Mouse (Mus musculus) 3T3-L1 (cell line): Measurements from ENCODE around the gene Rnf168.
"Not testable (repeated sequence)": the region's sequence is repeated elsewhere in the genome, so short reads cannot be mapped to it uniquely, and the experiment has no call there.

Experiments used
- DNase-seq: peaks from one replicate; pipeline ENCODE4 v3.0.0-alpha.2; 2015; ENCODE audit warnings: low read depth, low spot score

The Rnf168 gene

GRCm38 (mm10) chr16:32277308-32278256 lies at the start of gene Rnf168:
Gene Rnf168, plus strand, starts transcription at chr16:32277459.
- DNase-seq: peak; percentile 94

GRCm38 (mm10) chr16:32232050-32232449 lies 45.2 kb upstream of the Rnf168 start:
- DNase-seq: peak; percentile 43

DNA sequence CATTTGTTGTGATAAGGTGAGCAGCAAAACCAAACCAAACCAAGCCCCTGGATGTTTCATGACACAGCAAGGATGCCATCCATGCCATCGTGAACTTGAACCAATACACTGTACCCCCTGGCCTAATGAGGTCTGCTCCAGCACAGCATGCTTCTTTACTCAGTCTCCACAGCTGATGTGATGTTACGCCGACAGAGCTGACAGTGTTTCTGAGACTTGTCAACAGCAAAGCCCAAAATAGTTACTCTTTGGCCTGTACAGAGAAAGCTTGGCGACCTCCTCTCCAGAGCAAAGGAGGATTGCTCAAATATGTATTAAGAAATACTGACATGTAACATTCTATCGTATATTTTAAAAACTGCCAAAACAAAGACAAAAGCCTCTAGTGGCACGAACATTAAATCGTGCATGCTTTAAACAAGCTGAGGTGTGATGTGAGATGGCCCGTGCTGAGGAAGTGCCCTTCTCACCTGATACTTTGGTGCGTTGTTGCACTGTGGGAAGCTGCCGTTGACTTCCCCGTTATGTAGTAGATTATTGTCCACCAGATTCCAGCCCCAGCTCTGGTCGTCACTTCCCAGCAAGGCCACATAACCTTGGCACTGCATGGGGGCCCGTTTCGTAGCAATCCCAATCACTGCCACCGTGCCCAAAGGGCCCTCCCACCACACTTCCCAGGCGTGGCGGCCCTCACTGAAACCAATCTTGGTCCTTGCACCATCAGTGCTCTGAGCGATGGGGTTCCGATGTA lies 39.2 kb upstream of the Rnf168 start:
- DNase-seq: no peak

DNA sequence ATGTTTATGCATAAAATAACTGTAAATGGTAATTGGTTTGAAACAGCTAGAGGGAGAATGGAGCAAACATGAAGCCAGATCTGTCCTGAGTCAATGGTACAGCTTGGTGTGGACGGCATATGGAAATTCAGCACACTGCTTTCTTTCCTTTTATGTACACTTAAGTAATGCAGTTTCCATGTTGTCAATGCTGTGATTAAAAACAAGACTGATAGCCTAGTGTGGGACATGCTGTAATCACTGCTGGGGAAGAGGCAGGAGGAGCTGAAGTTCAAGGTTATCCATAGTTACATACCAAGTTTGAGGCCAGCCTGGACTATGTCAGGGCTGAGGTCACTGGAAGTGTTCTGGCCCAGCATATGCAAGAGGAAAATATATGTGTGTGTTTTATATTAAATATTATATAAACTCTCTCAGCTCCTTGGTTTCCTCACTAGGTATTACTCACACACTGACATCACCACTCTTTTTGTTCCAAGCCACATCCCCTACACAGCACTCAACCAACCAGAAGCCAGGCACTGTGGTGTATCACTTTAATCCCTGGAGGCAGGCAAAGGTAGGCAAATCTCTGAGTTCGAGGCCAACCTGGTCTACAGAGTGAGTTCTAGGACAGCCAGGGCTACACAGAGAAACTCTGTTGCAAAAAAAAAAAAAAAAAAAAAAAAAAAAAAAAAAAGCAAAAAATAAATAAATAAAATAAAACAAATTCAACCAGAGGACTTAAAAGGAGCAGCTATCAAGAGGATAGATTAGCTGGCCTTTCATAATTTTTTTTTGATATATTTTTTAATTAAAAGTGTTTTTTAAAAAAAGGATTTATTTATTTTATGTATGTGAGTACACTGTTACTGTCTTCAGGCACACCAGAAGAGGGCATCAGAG lies 37.6 kb upstream of the Rnf168 start:
- DNase-seq: peak; percentile 76

- DNase-seq: no peak
Observed at GRCm38 (mm10) chr16:32243901-32244300, 33.4 kb upstream of the Rnf168 start.

- peak; percentile 60 for DNase-seq
Observed at GRCm38 (mm10) chr16:32246351-32246791, 30.9 kb upstream of the Rnf168 start.

GRCm38 (mm10) chr16:32246952-32247370 lies 30.3 kb upstream of the Rnf168 start, which contains the start of the genes Fbxo45 and Wdr53:
Gene Fbxo45, minus strand, starts transcription at chr16:32247158.
Gene Wdr53, plus strand, starts transcription at chr16:32247227.
- DNase-seq: peak; percentile 97

DNA sequence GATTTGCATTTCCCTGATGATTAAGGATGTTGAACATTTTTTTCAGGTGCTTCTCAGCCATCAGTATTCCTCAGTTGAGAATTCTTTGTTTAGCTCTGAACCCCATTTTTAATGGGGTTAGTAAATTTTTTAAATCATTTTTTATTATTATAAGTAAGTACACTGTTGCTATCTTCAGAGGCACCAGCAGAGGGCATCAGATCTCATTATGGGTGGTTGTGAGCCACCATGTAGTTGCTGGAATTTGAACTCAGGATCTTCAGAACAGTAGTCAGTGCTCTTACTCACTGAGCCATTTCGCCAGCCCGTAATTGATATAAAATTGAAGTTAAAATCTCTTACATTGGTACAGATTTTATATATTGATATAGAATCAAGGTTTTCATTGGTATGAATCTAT lies 13.0 kb upstream of the Rnf168 start:
- peak; percentile 73 for DNase-seq

DNA sequence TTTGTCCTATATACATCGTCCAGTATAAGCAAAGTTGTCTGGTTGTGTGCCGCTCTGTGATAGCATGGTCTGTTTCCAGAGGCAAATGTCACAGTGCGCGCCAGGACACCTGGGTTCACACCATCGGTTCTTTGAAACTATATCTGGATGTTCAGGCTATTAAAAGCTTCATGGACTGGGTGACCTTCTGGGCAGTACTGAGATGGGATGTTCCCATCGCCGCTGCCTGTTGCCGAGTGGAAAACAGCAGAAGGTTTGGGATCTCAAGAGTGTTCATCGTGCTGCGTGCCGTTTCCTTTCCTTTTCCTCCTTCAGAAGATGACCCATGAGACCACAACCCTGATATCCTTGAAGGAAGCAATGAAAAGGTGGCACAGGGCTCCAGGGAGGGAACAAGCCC lies 6.0 kb upstream of the Rnf168 start, which contains the start of gene Smco1:
Gene Smco1 (plus strand): TSS at position 178 of the 400 bp plus-strand sequence.
- no peak for DNase-seq

GRCm38 (mm10) chr16:32273338-32273737 lies 3.9 kb upstream of the Rnf168 start:
- DNase-seq: no peak

- DNase-seq: no peak
Observed at GRCm38 (mm10) chr16:32275041-32275440, 2.2 kb upstream of the Rnf168 start.

GRCm38 (mm10) chr16:32275830-32276229 lies 1.4 kb upstream of the Rnf168 start:
- no peak for DNase-seq

DNA sequence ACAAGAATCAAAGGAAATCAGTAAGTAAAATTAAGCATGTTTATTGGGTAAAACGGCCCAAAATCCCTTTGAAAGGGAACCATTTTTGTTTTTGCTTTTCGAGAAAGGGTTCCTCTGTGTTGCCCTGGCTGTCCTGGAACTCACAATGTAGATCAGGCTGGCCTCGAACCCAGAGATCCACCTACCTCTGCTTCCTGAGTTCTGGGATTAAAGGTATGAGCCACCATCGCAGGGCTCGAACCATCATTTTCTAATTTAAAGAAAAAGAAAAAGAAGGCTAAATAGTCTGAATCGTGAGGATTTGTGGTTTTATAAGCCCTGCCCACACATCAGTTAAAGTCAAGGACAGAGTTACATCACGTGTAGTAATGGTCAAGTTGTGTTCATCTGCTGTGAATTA lies 1.1 kb downstream of the Rnf168 start:
- DNase-seq: peak; percentile 57

- DNase-seq: no peak
Observed at GRCm38 (mm10) chr16:32280211-32280610, 3.0 kb downstream of the Rnf168 start.

- DNase-seq: peak; percentile 25
Observed at GRCm38 (mm10) chr16:32282608-32283007, 5.3 kb downstream of the Rnf168 start.

DNA sequence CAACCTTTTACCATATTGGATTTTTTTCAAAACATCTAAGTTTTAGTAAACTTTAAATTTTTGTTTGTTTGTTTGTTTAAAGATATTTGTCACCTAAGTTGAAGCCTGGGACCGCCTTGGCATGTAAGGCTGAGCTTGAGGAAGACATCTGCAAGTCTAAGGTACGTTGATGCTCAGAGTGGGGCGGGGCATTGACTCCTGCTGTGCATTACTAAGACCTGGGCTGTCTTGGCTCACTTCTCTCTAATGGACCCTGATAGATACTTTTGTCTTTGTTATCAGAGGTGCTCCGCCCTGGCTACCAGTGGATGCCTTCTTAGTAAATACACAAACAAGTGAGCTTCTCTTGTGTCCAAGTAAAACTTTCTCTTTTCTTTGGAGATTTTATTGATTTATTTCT lies 14.6 kb downstream of the Rnf168 start:
- DNase-seq: no peak

- not testable (repeated sequence) for DNase-seq
Observed at GRCm38 (mm10) chr16:32299617-32300016, 22.4 kb downstream of the Rnf168 start.

- DNase-seq: no peak
Observed at GRCm38 (mm10) chr16:32303046-32303445, 25.8 kb downstream of the Rnf168 start.

GRCm38 (mm10) chr16:32303886-32304285 lies 26.6 kb downstream of the Rnf168 start:
- no peak for DNase-seq

DNA sequence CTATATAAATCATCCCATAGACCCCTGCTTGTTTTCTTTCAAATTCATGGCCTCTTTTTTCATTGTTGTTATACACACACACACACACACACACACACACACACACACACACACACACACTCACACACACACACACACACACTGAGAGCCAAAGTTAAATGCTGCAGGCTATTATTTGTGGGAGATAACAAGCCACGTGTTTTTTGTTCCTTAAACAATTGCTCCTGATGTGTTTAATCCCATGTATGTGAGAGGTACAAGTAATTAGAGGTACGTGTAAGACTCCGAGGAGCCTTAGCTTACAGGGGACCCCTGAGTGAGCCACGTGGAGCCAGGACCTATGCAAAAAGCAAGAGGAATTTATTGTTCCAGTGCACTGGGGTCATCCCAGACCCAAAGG lies 34.7 kb downstream of the Rnf168 start:
- no peak for DNase-seq

GRCm38 (mm10) chr16:32312386-32312785 lies 35.1 kb downstream of the Rnf168 start:
- DNase-seq: peak; percentile 26
